Mouse (Mus musculus): ENCODE measurements around the gene Shc4. TPM values are rescaled to one million over a fixed set of nuclear protein-coding genes. Genes with fewer than 3 reads are reported as not detected.
A peak's percentile ranks its signal among the peaks of the same experiment; 100 is the strongest.

Gene Shc4
- polyA plus RNA-seq, 2 experiments = 0.50 to 0.60 TPM

- no peak overlapping the region for H3K4me3 ChIP-seq (ENCODE audit: insufficient read depth in 1 of 2, low read depth in 2 of 2, low read length in 2 of 2)
- no peak overlapping the region for H3K4me2 ChIP-seq (ENCODE audit: low read depth)
- no peaks in the 10 kb centered on the region for H3K9me3 ChIP-seq (ENCODE audit: control insufficient read depth, low read length)
- ATAC-seq (ENCODE audit: insufficient read depth) = no peak
- H3K27me3 ChIP-seq (ENCODE audit: control insufficient read depth, insufficient read depth, low read length) = no peaks in the 10 kb centered on the region
- H3K36me3 ChIP-seq (replicated peaks; ENCODE audit: control insufficient read depth, insufficient read depth, low read depth) = no peaks in the 10 kb centered on the region; the same call in none of the 2 replicates
- peaks cover 4 to 7% of the 10 kb centered on the region in 2 experiments; a peak in 3 of 4 replicates for H3K4me1 ChIP-seq (replicated peaks; ENCODE audit: control insufficient read depth in 2 of 2, insufficient read depth in 2 of 2, low read length in 1 of 2)
- no peak for DNase-seq (ENCODE audit: low read depth in 3 of 3, low spot score in 3 of 3)
- WGBS (ENCODE audit: insufficient replicate concordance) = 73% methylated on average over 5 of the region's 5 CpGs
- no peak overlapping the region for H3K9ac ChIP-seq (replicated peaks)
- H3K27ac ChIP-seq = no peak overlapping the region
- TF ChIP-seq CTCF (IDR thresholded peaks at IDR 0.05; ENCODE audit: low read depth) = no peak
- TF ChIP-seq EP300 (IDR thresholded peaks at IDR 0.05; ENCODE audit: low read depth) = no peak
Observed at GRCm38 (mm10) chr2:125738718-125739117, 14.8 kb upstream of the Shc4 start.

DNA sequence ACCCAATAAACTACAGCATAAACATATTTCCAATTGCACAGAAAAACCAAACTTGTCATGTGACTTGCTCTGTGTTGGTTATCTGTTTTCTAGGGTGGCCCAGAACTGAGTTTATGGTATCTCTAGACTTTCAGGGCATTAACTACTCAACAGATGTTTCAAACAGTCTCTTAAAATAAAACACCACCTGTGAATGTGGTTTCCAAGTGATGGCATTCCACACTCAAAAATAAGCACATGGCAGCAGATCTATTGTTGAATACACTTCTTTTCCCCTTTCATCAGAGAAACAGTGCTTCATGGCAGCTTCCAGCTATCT is 12.0 kb upstream of the Shc4 start:
- TF ChIP-seq EP300 (IDR thresholded peaks at IDR 0.05; ENCODE audit: low read depth) = peak; percentile 73
- TF ChIP-seq CTCF (IDR thresholded peaks at IDR 0.05; ENCODE audit: low read depth) = no peak
- Histone ChIP-seq H3K36me3 (replicated peaks; ENCODE audit: control insufficient read depth, insufficient read depth, low read depth) (no peaks in the 10 kb centered on the region; the same call in 1 of the 2 replicates), H3K4me2 (ENCODE audit: low read depth) (no peak overlapping the region), H3K9ac (replicated peaks) (no peak overlapping the region), H3K27ac (no peak overlapping the region), H3K4me3 (ENCODE audit: insufficient read depth in 1 of 2, low read depth in 2 of 2, low read length in 2 of 2) (no peak overlapping the region), H3K27me3 (ENCODE audit: control insufficient read depth, insufficient read depth, low read length) (peaks cover 7% of the 10 kb centered on the region), H3K9me3 (ENCODE audit: control insufficient read depth, low read length) (no peaks in the 10 kb centered on the region), H3K4me1 (replicated peaks; ENCODE audit: control insufficient read depth in 2 of 2, insufficient read depth in 2 of 2, low read length in 1 of 2) (peaks cover 4 to 7% of the 10 kb centered on the region in 2 experiments; a peak in 3 of 4 replicates)
- DNase-seq (ENCODE audit: low read depth in 3 of 3, low spot score in 3 of 3) (peak in 2 of 3 experiments; percentile 10 to 13), ATAC-seq (ENCODE audit: insufficient read depth) (peak; percentile 53; the same call in 1 of the 2 replicates)

DNA sequence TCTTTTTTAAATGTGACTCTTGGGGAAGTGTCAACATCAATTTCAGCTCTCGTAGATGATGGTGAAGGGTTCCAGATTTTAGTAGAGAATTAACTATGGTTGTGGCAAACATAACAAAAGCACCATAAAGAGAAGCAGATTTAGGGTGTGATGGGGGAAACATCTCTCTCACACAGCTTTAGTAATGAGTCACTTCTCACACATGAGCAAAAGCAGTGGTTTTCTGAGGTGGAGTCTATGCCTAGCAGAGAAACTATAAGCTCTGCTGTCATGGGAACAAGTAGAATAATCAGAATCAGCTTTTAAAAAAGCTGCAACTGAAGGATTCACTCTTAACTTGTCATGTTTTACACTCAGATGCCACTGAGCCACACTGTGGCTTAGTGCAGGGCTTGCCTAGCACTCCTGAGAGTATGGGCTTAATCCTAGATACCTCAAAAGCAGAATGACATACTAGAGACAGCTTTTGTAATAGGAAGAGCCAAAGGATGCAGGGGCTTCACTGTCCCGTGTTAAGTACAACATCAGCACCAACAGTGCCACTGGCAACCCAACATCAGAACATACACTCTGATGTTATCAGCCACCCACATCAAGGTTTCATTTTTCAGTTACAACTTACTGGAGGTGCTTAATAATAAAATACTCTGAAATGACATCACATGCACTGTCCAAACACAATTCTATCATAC is 11.5 kb upstream of the Shc4 start:
- Histone ChIP-seq H3K4me3 (ENCODE audit: insufficient read depth in 1 of 2, low read depth in 2 of 2, low read length in 2 of 2) (no peak overlapping the region), H3K9me3 (ENCODE audit: control insufficient read depth, low read length) (no peaks in the 10 kb centered on the region), H3K4me2 (ENCODE audit: low read depth) (no peak overlapping the region), H3K4me1 (replicated peaks; ENCODE audit: control insufficient read depth in 2 of 2, insufficient read depth in 2 of 2, low read length in 1 of 2) (peaks cover 4 to 7% of the 10 kb centered on the region in 2 experiments; a peak in 3 of 4 replicates), H3K27me3 (ENCODE audit: control insufficient read depth, insufficient read depth, low read length) (peaks cover 9% of the 10 kb centered on the region), H3K27ac (no peak overlapping the region), H3K36me3 (replicated peaks; ENCODE audit: control insufficient read depth, insufficient read depth, low read depth) (no peaks in the 10 kb centered on the region; the same call in 1 of the 2 replicates), H3K9ac (replicated peaks) (no peak overlapping the region)
- 43% methylated on average over 2 of the region's 2 CpGs for WGBS (ENCODE audit: insufficient replicate concordance)
- TF ChIP-seq EP300 (IDR thresholded peaks at IDR 0.05; ENCODE audit: low read depth) = no peak
- DNase-seq (ENCODE audit: low read depth in 3 of 3, low spot score in 3 of 3) (no peak), ATAC-seq (ENCODE audit: insufficient read depth) (no peak)

DNA sequence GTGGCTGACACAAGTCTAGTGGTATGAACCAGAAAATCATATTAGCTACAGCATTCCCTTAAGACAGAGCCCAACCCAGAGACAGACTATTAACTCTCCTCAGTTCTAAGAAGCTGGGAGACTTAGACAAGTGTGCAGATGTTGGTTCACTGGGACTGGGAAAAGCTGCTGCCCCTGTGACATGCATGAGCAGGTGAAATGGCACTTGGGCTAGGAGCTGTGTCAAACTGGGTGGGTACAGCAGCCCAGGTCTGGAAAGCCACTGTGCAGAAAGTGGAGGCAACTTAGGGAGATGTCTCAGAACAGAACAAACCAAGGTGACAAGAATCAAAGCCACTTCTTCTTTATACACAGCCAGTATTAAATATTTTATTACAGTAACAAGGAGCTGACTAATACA is 10.8 kb upstream of the Shc4 start:
- no peak for DNase-seq (ENCODE audit: low read depth in 3 of 3, low spot score in 3 of 3)
- H3K36me3 ChIP-seq (replicated peaks; ENCODE audit: control insufficient read depth, insufficient read depth, low read depth) = no peaks in the 10 kb centered on the region
- H3K4me1 ChIP-seq (replicated peaks; ENCODE audit: control insufficient read depth in 2 of 2, insufficient read depth in 2 of 2, low read length in 1 of 2) = peaks cover 4 to 7% of the 10 kb centered on the region in 2 experiments; a peak in 3 of 4 replicates
- no peak overlapping the region for H3K4me2 ChIP-seq (ENCODE audit: low read depth)
- H3K4me3 ChIP-seq (ENCODE audit: insufficient read depth in 1 of 2, low read depth in 2 of 2, low read length in 2 of 2) = no peak overlapping the region
- H3K9me3 ChIP-seq (ENCODE audit: control insufficient read depth, low read length) = no peaks in the 10 kb centered on the region
- no peak overlapping the region for H3K27ac ChIP-seq
- H3K9ac ChIP-seq (replicated peaks) = no peak overlapping the region
- no peak for TF ChIP-seq CTCF (IDR thresholded peaks at IDR 0.05; ENCODE audit: low read depth)
- TF ChIP-seq EP300 (IDR thresholded peaks at IDR 0.05; ENCODE audit: low read depth) = no peak
- H3K27me3 ChIP-seq (ENCODE audit: control insufficient read depth, insufficient read depth, low read length) = peaks cover 12% of the 10 kb centered on the region
- ATAC-seq (ENCODE audit: insufficient read depth) = no peak

DNA sequence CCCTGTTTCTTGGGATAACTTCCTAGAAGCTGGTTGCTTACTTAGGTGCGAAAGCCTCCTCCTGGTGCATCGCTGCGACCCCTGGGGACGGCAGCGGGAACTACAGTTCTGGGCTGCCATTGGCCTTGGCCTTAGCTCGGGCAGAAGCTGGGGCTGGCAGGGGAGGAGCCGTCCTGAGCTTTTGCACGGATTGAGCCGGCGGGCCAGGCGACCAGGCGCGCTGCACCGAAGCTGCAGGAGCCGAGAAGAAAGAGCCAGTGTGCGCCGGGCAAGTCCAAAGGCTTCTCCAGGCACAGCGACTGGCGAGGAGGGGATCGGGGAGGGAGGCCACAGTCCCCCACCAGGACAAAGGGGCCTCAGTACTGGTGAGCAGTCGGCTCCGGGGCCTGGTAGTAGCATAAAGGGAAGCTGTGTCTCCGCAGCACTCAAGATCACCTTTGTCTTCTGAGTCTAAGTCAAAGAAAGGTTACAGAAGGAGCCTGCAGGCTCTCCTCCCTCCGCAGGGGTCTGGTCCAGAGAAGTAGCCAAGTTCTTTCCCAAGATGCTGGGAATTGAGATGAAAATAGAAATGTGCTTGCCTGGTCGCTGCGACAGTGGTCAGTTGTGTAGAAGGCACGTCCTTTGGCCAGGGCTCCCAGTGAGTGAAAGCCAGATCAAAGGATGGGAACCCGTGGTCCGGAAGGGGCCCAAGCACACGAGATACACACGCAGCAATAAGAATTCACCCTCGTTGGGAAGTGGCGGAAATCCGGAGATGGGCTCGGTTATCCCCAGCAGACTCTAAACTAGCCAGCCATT is 8.0 kb upstream of the Shc4 start:
- TF ChIP-seq EP300 (IDR thresholded peaks at IDR 0.05; ENCODE audit: low read depth) = no peak
- TF ChIP-seq CTCF (IDR thresholded peaks at IDR 0.05; ENCODE audit: low read depth) = peak; percentile 95
- Histone ChIP-seq H3K27ac (no peak overlapping the region), H3K4me2 (ENCODE audit: low read depth) (peak overlapping the region; percentile 53), H3K4me1 (replicated peaks; ENCODE audit: control insufficient read depth in 2 of 2, insufficient read depth in 2 of 2, low read length in 1 of 2) (peaks cover 4 to 7% of the 10 kb centered on the region in 2 experiments; a peak in 3 of 4 replicates), H3K4me3 (ENCODE audit: insufficient read depth in 1 of 2, low read depth in 2 of 2, low read length in 2 of 2) (peak overlapping the region; percentile 37 to 39), H3K27me3 (ENCODE audit: control insufficient read depth, insufficient read depth, low read length) (peaks cover 12% of the 10 kb centered on the region), H3K9ac (replicated peaks) (0 out of 2 replicates have a peak overlapping the region, but pooled peaks have one; percentile 18), H3K9me3 (ENCODE audit: control insufficient read depth, low read length) (no peaks in the 10 kb centered on the region), H3K36me3 (replicated peaks; ENCODE audit: control insufficient read depth, insufficient read depth, low read depth) (no peaks in the 10 kb centered on the region)
- ATAC-seq (ENCODE audit: insufficient read depth) (peak; percentile 65), DNase-seq (ENCODE audit: low read depth in 3 of 3, low spot score in 3 of 3) (peak; percentile 42 to 52 (median 50))
- WGBS (ENCODE audit: insufficient replicate concordance) = 8% methylated on average over 35 of the region's 35 CpGs

Data from liver, embryonic 14.5 days (tissue).